Mouse (Mus musculus): Measurements from ENCODE around the gene Fam129a. TPM values are rescaled to one million over a fixed set of nuclear protein-coding genes. Genes with fewer than 3 reads are reported as not detected.

Gene Fam129a
- total and polyA plus RNA-seq, 3 experiments = 27.8 to 48.3 (median 37.0) TPM

- no peak overlapping the region for H3K27ac ChIP-seq (ENCODE audit: insufficient read depth, low read depth)
- TF ChIP-seq SIN3A (IDR thresholded peaks at IDR 0.05; ENCODE audit: low read length) = no peak
- TF ChIP-seq ZMIZ1 (IDR thresholded peaks at IDR 0.05; ENCODE audit: low read depth, low read length) = no peak
- TF ChIP-seq BHLHE40 (IDR thresholded peaks at IDR 0.05; ENCODE audit: low read depth, low read length) = no peak
- no peak for TF ChIP-seq RAD21 (IDR thresholded peaks at IDR 0.05; ENCODE audit: low read depth, low read length)
- TF ChIP-seq JUN (IDR thresholded peaks at IDR 0.05; ENCODE audit: insufficient read depth, low read depth, low read length) = no peak
- no peak for TF ChIP-seq UBTF (IDR thresholded peaks at IDR 0.05; ENCODE audit: low read depth, low read length)
- TF ChIP-seq ETS1 (conservative IDR thresholded peaks at IDR 0.05; ENCODE audit: low read depth, low read length) = no peak
- TF ChIP-seq ELF1 (IDR thresholded peaks at IDR 0.05; ENCODE audit: low read depth, low read length) = no peak
- no peaks in the 10 kb centered on the region for H3K4me1 ChIP-seq (ENCODE audit: control insufficient read depth in 1 of 2, insufficient read depth in 2 of 2)
- H3K27me3 ChIP-seq (replicated peaks) = no peaks in the 10 kb centered on the region
- dilution Hi-C loops (cut with MboI; ENCODE audit: extremely low pct_ligation_motif_present, extremely low pct_unique_long_range_greater_than_20kb, low sequenced_read_pairs) (no loop called here), in situ Hi-C loops (cut with MboI; ENCODE audit: low pct_ligation_motif_present, low pct_unique_long_range_greater_than_20kb, low sequenced_read_pairs) (no loop called here)
- H3K36me3 ChIP-seq (replicated peaks in 1 of 2; ENCODE audit: control insufficient read depth in 1 of 2, insufficient read depth in 1 of 2, low read length in 1 of 2) = peaks cover 63 to 81% of the 10 kb centered on the region in 2 experiments
- no peak overlapping the region for H3K9ac ChIP-seq (ENCODE audit: insufficient read depth, low read depth)
- H3K4me3 ChIP-seq (replicated peaks in 1 of 3; ENCODE audit: low read depth in 2 of 3, low read length in 2 of 3, poor library complexity in 1 of 3) = no peak overlapping the region
- no peaks in the 10 kb centered on the region for H3K9me3 ChIP-seq (replicated peaks; ENCODE audit: low read length)
- no peak for DNase-seq (ENCODE audit: extremely low read depth)
- no peak overlapping the region for H3K4me2 ChIP-seq (ENCODE audit: insufficient read depth, low read depth, poor library complexity, severe bottlenecking)
- H3K79me2 ChIP-seq (replicated peaks; ENCODE audit: control insufficient read depth, extremely low read depth, insufficient read depth, poor library complexity, severe bottlenecking) = no peaks in the 10 kb centered on the region
Observed at GRCm38 (mm10) chr1:151696751-151697150, 125.8 kb downstream of the Fam129a start.

- Histone ChIP-seq H3K79me2 (replicated peaks; ENCODE audit: control insufficient read depth, extremely low read depth, insufficient read depth, poor library complexity, severe bottlenecking) (no peaks in the 10 kb centered on the region), H3K9me3 (replicated peaks; ENCODE audit: low read length) (no peaks in the 10 kb centered on the region), H3K4me2 (ENCODE audit: insufficient read depth, low read depth, poor library complexity, severe bottlenecking) (no peak overlapping the region), H3K4me1 (ENCODE audit: control insufficient read depth in 1 of 2, insufficient read depth in 2 of 2) (peaks cover 0 to 5% of the 10 kb centered on the region in 2 experiments; a peak in 1 of 4 replicates), H3K27ac (ENCODE audit: insufficient read depth, low read depth) (no peak overlapping the region), H3K27me3 (replicated peaks) (no peaks in the 10 kb centered on the region), H3K36me3 (replicated peaks in 1 of 2; ENCODE audit: control insufficient read depth in 1 of 2, insufficient read depth in 1 of 2, low read length in 1 of 2) (peaks cover 68 to 84% of the 10 kb centered on the region in 2 experiments), H3K9ac (ENCODE audit: insufficient read depth, low read depth) (no peak overlapping the region), H3K4me3 (replicated peaks in 1 of 3; ENCODE audit: low read depth in 2 of 3, low read length in 2 of 3, poor library complexity in 1 of 3) (no peak overlapping the region)
- dilution Hi-C loops (cut with MboI; ENCODE audit: extremely low pct_ligation_motif_present, extremely low pct_unique_long_range_greater_than_20kb, low sequenced_read_pairs) (no loop called here), in situ Hi-C loops (cut with MboI; ENCODE audit: low pct_ligation_motif_present, low pct_unique_long_range_greater_than_20kb, low sequenced_read_pairs) (no loop called here)
- TF ChIP-seq MEF2A (IDR thresholded peaks at IDR 0.05; ENCODE audit: borderline replicate concordance, low read depth, low read length) (no peak), POLR2AphosphoS2 (IDR thresholded peaks at IDR 0.05; ENCODE audit: low read depth, low read length) (no peak), NELFE (IDR thresholded peaks at IDR 0.05; ENCODE audit: low read depth, low read length) (no peak), USF1 (IDR thresholded peaks at IDR 0.05; ENCODE audit: low read depth, low read length) (no peak), PAX5 (IDR thresholded peaks at IDR 0.05; ENCODE audit: low read length) (no peak), KAT2A (IDR thresholded peaks at IDR 0.05; ENCODE audit: insufficient replicate concordance, low read length) (no peak), BHLHE40 (IDR thresholded peaks at IDR 0.05; ENCODE audit: low read depth, low read length) (no peak), JUND (conservative IDR thresholded peaks at IDR 0.05; ENCODE audit: low read depth, low read length) (no peak), TBP (conservative IDR thresholded peaks at IDR 0.05; ENCODE audit: low read depth, low read length) (no peak), MXI1 (IDR thresholded peaks at IDR 0.05; ENCODE audit: low read depth, low read length) (no peak), ETS1 (conservative IDR thresholded peaks at IDR 0.05; ENCODE audit: low read depth, low read length) (no peak), MYC (IDR thresholded peaks at IDR 0.05; ENCODE audit: low read depth, low read length) (no peak), MAFK (IDR thresholded peaks at IDR 0.05; ENCODE audit: insufficient replicate concordance, low read length) (no peak), TCF12 (IDR thresholded peaks at IDR 0.05; ENCODE audit: low read depth, low read length) (no peak)
- DNase-seq (ENCODE audit: extremely low read depth) = no peak
Observed at GRCm38 (mm10) chr1:151697901-151698641, 127.1 kb downstream of the Fam129a start.

Data from CH12.LX (cell line).